ENCODE assay signal across 7 mouse cellular contexts in genomic region chr7:24904070-24904483, GRCm38 (mm10). TPM values are rescaled to one million over a fixed set of nuclear protein-coding genes. Genes with fewer than 3 reads are reported as not detected.
A peak's percentile ranks its signal among the peaks of the same experiment; 100 is the strongest.
DNase-seq lines count a peak whose midpoint lies in the region; ATAC-seq lines count a peak whose summit lies in the region.

No protein-coding gene starts in this region.

- WGBS in intestine, embryonic 16.5 days, result under 1% methylated on average over 30 of the region's 30 CpGs
- under 1% methylated on average over 30 of the region's 30 CpGs for WGBS in midbrain, embryonic 11.5 days

- peak overlapping the region; percentile 76 for H3K4me3 ChIP-seq in intestine, embryonic 16.5 days (ENCODE audit: low read length)
- peak overlapping the region; percentile 70 for H3K4me3 ChIP-seq in midbrain, embryonic 11.5 days (ENCODE audit: low read depth, low read length)

- H3K27me3 ChIP-seq in intestine, embryonic 16.5 days (replicated peaks; ENCODE audit: control insufficient read depth, insufficient read depth, low read length), result no peaks in the 10 kb centered on the region
- H3K27me3 ChIP-seq in midbrain, embryonic 11.5 days (ENCODE audit: control insufficient read depth, insufficient read depth, low read length), result no peaks in the 10 kb centered on the region

- peaks cover 29% of the 10 kb centered on the region for H3K4me1 ChIP-seq in intestine, embryonic 16.5 days (ENCODE audit: control insufficient read depth, insufficient read depth, low read length)
- no peaks in the 10 kb centered on the region for H3K4me1 ChIP-seq in midbrain, embryonic 11.5 days (ENCODE audit: control insufficient read depth, insufficient read depth, low read length)

- H3K27ac ChIP-seq in intestine, embryonic 16.5 days (ENCODE audit: low read length), result peak overlapping the region; percentile 83
- H3K27ac ChIP-seq in midbrain, embryonic 11.5 days (ENCODE audit: low read depth, low read length), result peak overlapping the region; percentile 45; the same call in 1 of the 2 replicates

- peak; percentile 97 for DNase-seq in adrenal gland, adult 8-10 months
- DNase-seq in embryo, embryonic 9.5 days (ENCODE audit: extremely low spot score), result peak; percentile 96
- DNase-seq in gastrocnemius, postnatal 4 days (ENCODE audit: low spot score in 2 of 2), result peak; percentile 90 to 97
- DNase-seq in left cerebral cortex, postnatal 36 days (ENCODE audit: low spot score in 2 of 2), result peak; percentile 95 to 97
- peak; percentile 98 for DNase-seq in midbrain, embryonic 11.5 days (ENCODE audit: low spot score, missing footprints)
- peak; percentile 95 for DNase-seq in skeletal muscle tissue, adult 2 months (ENCODE audit: low read depth, low spot score)

- peaks cover 10% of the 10 kb centered on the region; the same call in 1 of the 2 replicates for H3K36me3 ChIP-seq in intestine, embryonic 16.5 days (ENCODE audit: control insufficient read depth, insufficient read depth, low read length)
- no peaks in the 10 kb centered on the region for H3K36me3 ChIP-seq in midbrain, embryonic 11.5 days (ENCODE audit: control insufficient read depth, insufficient read depth, low read length)

- H3K9ac ChIP-seq in intestine, embryonic 16.5 days (ENCODE audit: low read depth, low read length), result peak overlapping the region; percentile 90
- peak overlapping the region; percentile 75 for H3K9ac ChIP-seq in midbrain, embryonic 11.5 days (ENCODE audit: low read length)

- peak overlapping the region; percentile 83 for H3K4me2 ChIP-seq in intestine, embryonic 16.5 days (ENCODE audit: low read depth, low read length)
- H3K4me2 ChIP-seq in midbrain, embryonic 11.5 days, result peak overlapping the region; percentile 87

- intact Hi-C loops in left cerebral cortex, postnatal 36 days (cut with DNase I), result no loop called here

- no peaks in the 10 kb centered on the region for H3K9me3 ChIP-seq in intestine, embryonic 16.5 days (ENCODE audit: control insufficient read depth, low read length)
- H3K9me3 ChIP-seq in midbrain, embryonic 11.5 days (ENCODE audit: control insufficient read depth, low read length), result no peaks in the 10 kb centered on the region

- ATAC-seq in intestine, embryonic 16.5 days, result peak; percentile 96
- peak; percentile 97 for ATAC-seq in midbrain, embryonic 11.5 days (ENCODE audit: low FRiP score)

RNA-seq across cellular contexts. Expression of gene Arhgef1, which starts 1.4 kb away (rescaled TPM):
- total RNA-seq in adrenal gland, adult 8-10 months (2022), result 100 to 1,000 TPM in 2 of 4 experiments, 10 to 100 TPM in 2; 70.6 to 172 (median 113) TPM
- total RNA-seq in gastrocnemius, postnatal 4 days (2021), result 10 to 100 TPM; 79.6 to 98.8 TPM
- polyA plus RNA-seq in intestine, embryonic 16.5 days (2015; fragmentation: Nextera tagmentation; extraction: Ambion mirVana), result 69.1 and 71.3 TPM in 2 replicates
- total RNA-seq in left cerebral cortex, postnatal 36 days (2021), result 10 to 100 TPM; 58.2 to 98.5 TPM
- 37.7 and 38.1 TPM in 2 replicates for polyA plus RNA-seq in midbrain, embryonic 11.5 days (2014; fragmentation: Nextera tagmentation; extraction: Ambion mirVana)

RNA-seq across cellular contexts. Expression of gene Cd79a, which starts 6.9 kb away (rescaled TPM):
- 1 to 10 TPM in 2 of 4 experiments, under 1 TPM in 2; 0.44 to 2.1 (median 1.2) TPM for total RNA-seq in adrenal gland, adult 8-10 months (2022)
- under 1 TPM; 0.31 to 0.98 TPM for total RNA-seq in gastrocnemius, postnatal 4 days (2021)
- polyA plus RNA-seq in intestine, embryonic 16.5 days (2015; fragmentation: Nextera tagmentation; extraction: Ambion mirVana), result 0.39 and 0.46 TPM in 2 replicates
- total RNA-seq in left cerebral cortex, postnatal 36 days (2021), result under 1 TPM; 0.49 to 0.54 TPM
- polyA plus RNA-seq in midbrain, embryonic 11.5 days (2014; fragmentation: Nextera tagmentation; extraction: Ambion mirVana), result 0.12 and 0.14 TPM in 2 replicates

RNA-seq across cellular contexts. Expression of gene Rps19, which starts 19.9 kb away (rescaled TPM):
- total RNA-seq in adrenal gland, adult 8-10 months (2022), result 1,000 to 10,000 TPM in 3 of 4 experiments, 100 to 1,000 TPM in 1; 823 to 1,088 (median 1,017) TPM
- 1,000 to 10,000 TPM; 1,082 to 1,250 TPM for total RNA-seq in gastrocnemius, postnatal 4 days (2021)
- polyA plus RNA-seq in intestine, embryonic 16.5 days (2015; fragmentation: Nextera tagmentation; extraction: Ambion mirVana), result 2,122 and 2,334 TPM in 2 replicates
- 100 to 1,000 TPM; 456 to 499 TPM for total RNA-seq in left cerebral cortex, postnatal 36 days (2021)
- polyA plus RNA-seq in midbrain, embryonic 11.5 days (2014; fragmentation: Nextera tagmentation; extraction: Ambion mirVana), result 1,753 and 1,929 TPM in 2 replicates

RNA-seq across cellular contexts. Expression of gene Dmrtc2, which starts 34.2 kb away (rescaled TPM):
- not detected for total RNA-seq in adrenal gland, adult 8-10 months (2022)
- total RNA-seq in gastrocnemius, postnatal 4 days (2021), result not detected
- not detected in 2 replicates for polyA plus RNA-seq in intestine, embryonic 16.5 days (2015; fragmentation: Nextera tagmentation; extraction: Ambion mirVana)
- not detected for total RNA-seq in left cerebral cortex, postnatal 36 days (2021)
- polyA plus RNA-seq in midbrain, embryonic 11.5 days (2014; fragmentation: Nextera tagmentation; extraction: Ambion mirVana), result not detected in 2 replicates

RNA-seq across cellular contexts. Expression of gene Lypd4, which starts 34.3 kb away (rescaled TPM):
- not detected for total RNA-seq in adrenal gland, adult 8-10 months (2022)
- total RNA-seq in gastrocnemius, postnatal 4 days (2021), result not detected
- not detected in 2 replicates for polyA plus RNA-seq in intestine, embryonic 16.5 days (2015; fragmentation: Nextera tagmentation; extraction: Ambion mirVana)
- not detected for total RNA-seq in left cerebral cortex, postnatal 36 days (2021)
- not detected in 2 replicates for polyA plus RNA-seq in midbrain, embryonic 11.5 days (2014; fragmentation: Nextera tagmentation; extraction: Ambion mirVana)

Comparison
In these comparisons a context has a peak if more than half of its experiments do, and no peak if none do; other contexts are left out.
1. Peak in every context shown above with its lines: DNase-seq, ATAC-seq, H3K4me3 ChIP-seq and H3K27ac ChIP-seq.